Mouse (Mus musculus) stomach, postnatal 0 days (tissue): ENCODE measurements around the gene Rnf187.

ENCODE experiments used
- CTCF ChIP-seq: IDR thresholded peaks from 2 replicates; pipeline ENCODE4 v1.5.1; 2016; ENCODE audit warnings: antibody characterized with exemption, low read depth, mild to moderate bottlenecking, moderate library complexity
- EP300 ChIP-seq: optimal IDR thresholded peaks from 2 replicates; pipeline ENCODE3; 2016; ENCODE audit warnings: antibody characterized with exemption

- TF ChIP-seq CTCF = no peak
- TF ChIP-seq EP300 = no peak
These were observed 22.9 kb upstream of the Rnf187 start for GRCm38 (mm10) chr11:58961364-58962177.
